Mouse (Mus musculus) heart, adult 11 months (tissue): ENCODE measurements at regions not wholly inside any gene's neighbourhood (a gene's known extent, or its start where the extent isn't known, plus 50 kb on each side); places are given as distances from the start of the nearest gene placed in this dataset.
A peak's percentile ranks its signal among the peaks of the same experiment; 100 is the strongest.

Experiments used
- DNase-seq: peaks from one replicate; pipeline ENCODE4 v3.0.0; 2022

DNA sequence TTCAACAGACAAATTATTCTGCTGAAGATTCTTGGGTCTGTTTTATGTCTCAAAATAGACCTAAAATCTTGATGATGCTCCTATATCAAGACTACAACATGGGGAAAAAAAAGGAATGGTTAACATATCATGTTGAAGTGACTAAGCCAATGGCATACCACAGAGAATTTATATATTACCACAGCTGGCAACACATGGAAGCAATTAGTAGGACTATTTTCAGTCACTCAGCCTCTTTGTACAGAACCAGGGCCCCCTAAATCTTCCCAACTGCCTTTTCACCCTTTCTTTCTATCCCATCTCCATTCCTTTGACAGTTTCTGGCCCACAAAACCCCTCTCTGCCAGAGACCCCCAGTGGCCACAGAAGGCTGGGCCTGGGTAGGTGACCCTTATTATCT lies 206.2 kb upstream of the Atp11b start:
- peak; percentile 15 for DNase-seq

DNA sequence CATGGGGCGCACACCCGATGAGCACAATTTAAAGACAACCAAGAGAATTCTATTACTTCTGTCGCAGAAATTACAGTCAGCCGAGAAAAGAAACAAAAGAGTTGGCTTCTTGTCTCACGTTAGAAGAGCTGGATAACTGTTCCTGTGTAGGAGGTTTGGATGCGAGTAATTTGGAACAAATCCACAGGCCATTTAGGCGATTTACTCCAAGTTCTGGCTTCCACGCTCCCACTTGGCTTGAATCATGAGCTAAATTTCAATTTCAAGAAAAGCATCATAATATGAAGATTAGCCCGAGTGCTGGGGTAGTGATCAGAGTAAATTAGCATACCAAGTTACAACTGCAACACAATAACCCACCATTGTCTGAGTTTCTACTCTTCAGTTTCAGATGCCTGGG lies 202.1 kb upstream of the Atp11b start:
- peak; percentile 72 for DNase-seq

DNA sequence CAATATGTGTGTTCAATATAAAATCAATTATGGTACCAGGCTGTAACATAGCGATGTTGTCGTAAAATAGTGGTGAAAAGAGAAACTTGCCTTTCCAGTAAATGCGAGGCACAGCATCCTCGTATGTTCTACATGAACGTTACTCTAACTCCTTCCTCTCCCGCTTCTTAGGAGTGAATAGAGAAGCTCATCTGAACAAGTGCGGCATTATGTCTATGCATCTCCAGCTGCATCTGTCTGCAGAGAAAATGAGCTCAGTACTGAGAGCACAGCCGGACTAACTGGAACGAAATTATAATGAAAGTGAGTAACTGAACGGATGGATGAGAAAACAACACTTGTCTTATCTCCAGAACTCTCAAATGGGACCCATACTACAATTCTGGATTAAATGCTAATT lies 193.5 kb upstream of the Atp11b start:
- DNase-seq: no peak

DNA sequence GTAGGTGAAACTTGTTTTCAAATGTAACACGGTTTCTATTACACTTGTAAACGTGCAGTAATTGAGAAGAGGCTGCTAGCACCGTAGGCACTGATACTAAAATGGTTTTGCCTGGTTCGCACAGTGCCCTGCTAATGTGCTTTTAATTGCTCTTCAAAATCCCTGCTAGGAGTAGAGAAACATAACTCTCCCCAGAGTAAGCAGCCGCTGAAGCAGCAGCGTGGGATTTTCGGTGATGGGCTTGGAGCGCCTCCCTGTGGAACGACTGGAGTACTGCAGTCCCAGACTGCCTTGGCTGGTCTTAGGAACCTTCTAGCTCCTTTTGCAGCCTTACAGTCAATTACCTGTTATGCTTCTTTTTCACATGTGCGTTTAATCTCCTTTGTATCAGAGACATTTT lies 179.5 kb upstream of the Atp11b start:
- DNase-seq: no peak
